Mouse (Mus musculus) heart, postnatal 0 days (tissue): ENCODE measurements around the gene Pou2f1. TPM values are rescaled to one million over a fixed set of nuclear protein-coding genes. Genes with fewer than 3 reads are reported as not detected.

Experiments
- ATAC-seq: fragments of 200-750 bp; cut with Nextera tagmentation; 2 replicates; pipeline ENCODE4 v1.8.0; 2017; ENCODE audit warnings: low read depth, moderate number of reproducible peaks, moderate library complexity; ENCODE audit not compliant: insufficient read depth
- DNase-seq: peaks from one replicate; pipeline ENCODE4 v3.0.0-alpha.2; 2016; ENCODE audit warnings: low spot score
- H3K27ac ChIP-seq: fragments of 300-500 bp; sonication (generic); 2 replicates; pipeline ENCODE4 v1.5.1; 2014; ENCODE audit warnings: low read depth, mild to moderate bottlenecking
- H3K27me3 ChIP-seq: fragments of 300-500 bp; sonication (generic); 2 replicates; pipeline ENCODE4 v1.6.1; 2014; ENCODE audit warnings: low read length, mixed read lengths; ENCODE audit not compliant: control insufficient read depth, insufficient read depth
- H3K36me3 ChIP-seq: fragments of 300-500 bp; sonication (generic); replicated peaks from 2 replicates; pipeline ENCODE4 v1.6.1; 2014; ENCODE audit warnings: low read length, mixed read lengths; ENCODE audit not compliant: control insufficient read depth, insufficient read depth
- H3K4me1 ChIP-seq: fragments of 300-500 bp; sonication (generic); 2 replicates; pipeline ENCODE4 v1.6.1; 2014; ENCODE audit warnings: antibody characterized with exemption; ENCODE audit not compliant: control insufficient read depth, insufficient read depth
- H3K4me2 ChIP-seq: fragments of 300-500 bp; sonication (generic); 2 replicates; pipeline ENCODE4 v1.6.1; 2014; ENCODE audit warnings: low read depth, mild to moderate bottlenecking, low read length, moderate library complexity
- H3K4me3 ChIP-seq: fragments of 300-500 bp; sonication (generic); 2 replicates; pipeline ENCODE4 v1.5.1; 2014; ENCODE audit warnings: low read depth, low read length
- H3K9ac ChIP-seq: fragments of 300-500 bp; sonication (generic); replicated peaks from 2 replicates; pipeline ENCODE4 v1.6.1; 2014; ENCODE audit warnings: low read depth, low read length, mixed read lengths
- H3K9me3 ChIP-seq: fragments of 300-500 bp; sonication (generic); replicated peaks from 2 replicates; pipeline ENCODE4 v1.6.1; 2016; ENCODE audit warnings: low read length; ENCODE audit not compliant: control insufficient read depth
- CTCF ChIP-seq: IDR thresholded peaks from 2 replicates; pipeline ENCODE4 v1.5.1; 2016; ENCODE audit warnings: antibody characterized with exemption, control low read depth, low read depth
- EP300 ChIP-seq: IDR thresholded peaks from 2 replicates; pipeline ENCODE4 v1.6.1; 2016; ENCODE audit warnings: antibody characterized with exemption, low read depth
- WGBS: fragments of 180-500 bp; shearing (Covaris S2); extraction: QIAGEN DNeasy Blood & Tissue Kit; methylation state at CpG from one replicate; pipeline ENCODE4 v1.1.7; 2014; 5-methylcytosine and 5-hydroxymethylcytosine counted together
- polyA plus RNA-seq: library from polyadenylated mRNA; unstranded; fragments of >200 nt; fragmentation: Nextera tagmentation; extraction: Ambion mirVana; gene quantifications from 2 replicates; pipeline ENCODE4 v1.2.1, GENCODE M21; 2015
- total RNA-seq: library from RNA; depleted of rRNA; stranded (reverse); fragments of >200 nt; gene quantifications from 2 replicates; pipeline ENCODE4 v1.2.3, GENCODE M21; 2014; ENCODE audit warnings: low replicate concordance

The Pou2f1 gene
- total and polyA plus RNA-seq, 2 experiments from 2014 or later, result 5.2 to 27.0 TPM

GRCm38 (mm10) chr1:165849458-165850445 is 152.7 kb downstream of the Pou2f1 start:
- H3K4me2 ChIP-seq, result no peak overlapping the region
- WGBS, result 70% methylated on average over 17 of the region's 17 CpGs
- H3K27me3 ChIP-seq, result peaks cover 12% of the 10 kb centered on the region
- ATAC-seq (no peak; the same call in 1 of the 2 replicates), DNase-seq (no peak)
- no peak overlapping the region for H3K27ac ChIP-seq
- TF ChIP-seq EP300, result no peak
- TF ChIP-seq CTCF, result no peak
- no peaks in the 10 kb centered on the region for H3K36me3 ChIP-seq
- H3K4me3 ChIP-seq, result no peak overlapping the region
- H3K4me1 ChIP-seq, result peaks cover 15% of the 10 kb centered on the region; the same call in 1 of the 2 replicates
- H3K9me3 ChIP-seq, result no peaks in the 10 kb centered on the region
- H3K9ac ChIP-seq, result no peak overlapping the region

- Histone ChIP-seq H3K4me1 (peaks cover 15% of the 10 kb centered on the region; the same call in 1 of the 2 replicates), H3K9ac (no peak overlapping the region), H3K4me3 (no peak overlapping the region), H3K27me3 (peaks cover 12% of the 10 kb centered on the region), H3K36me3 (no peaks in the 10 kb centered on the region), H3K9me3 (no peaks in the 10 kb centered on the region), H3K27ac (peak overlapping the region; percentile 11; the same call in 1 of the 2 replicates), H3K4me2 (no peak overlapping the region)
- TF ChIP-seq EP300 (no peak), CTCF (no peak)
- DNase-seq (no peak), ATAC-seq (no peak)
- WGBS, result 48% methylated on average over 4 of the region's 4 CpGs
Observed at GRCm38 (mm10) chr1:165848881-165849280, 153.6 kb downstream of the Pou2f1 start.

- H3K9me3 ChIP-seq, result no peaks in the 10 kb centered on the region
- peak overlapping the region; percentile 11; the same call in 1 of the 2 replicates for H3K27ac ChIP-seq
- H3K9ac ChIP-seq, result no peak overlapping the region
- ATAC-seq (no peak), DNase-seq (no peak)
- H3K4me2 ChIP-seq, result no peak overlapping the region; the same call in 1 of the 2 replicates
- WGBS, result 85% methylated on average over 8 of the region's 8 CpGs
- no peak for TF ChIP-seq CTCF
- TF ChIP-seq EP300, result no peak
- no peak overlapping the region for H3K4me3 ChIP-seq
- H3K27me3 ChIP-seq, result peaks cover 12% of the 10 kb centered on the region
- H3K4me1 ChIP-seq, result peaks cover 15% of the 10 kb centered on the region; the same call in 1 of the 2 replicates
- H3K36me3 ChIP-seq, result no peaks in the 10 kb centered on the region
Observed at GRCm38 (mm10) chr1:165848417-165848816, 154.1 kb downstream of the Pou2f1 start.

GRCm38 (mm10) chr1:165845366-165845765 is 157.1 kb downstream of the Pou2f1 start:
- no peak for TF ChIP-seq CTCF
- no peak for TF ChIP-seq EP300
- H3K27me3 ChIP-seq, result peaks cover 12% of the 10 kb centered on the region
- DNase-seq, result no peak
- H3K27ac ChIP-seq, result no peak overlapping the region; the same call in 1 of the 2 replicates
- H3K4me1 ChIP-seq, result peaks cover 21% of the 10 kb centered on the region
- H3K4me3 ChIP-seq, result peak overlapping the region; percentile 72
- peak overlapping the region; percentile 100 for H3K4me2 ChIP-seq
- 9% methylated on average over 14 of the region's 14 CpGs for WGBS
- peak overlapping the region; percentile 63 for H3K9ac ChIP-seq
- H3K9me3 ChIP-seq, result no peaks in the 10 kb centered on the region
- ATAC-seq, result no peak
- no peaks in the 10 kb centered on the region for H3K36me3 ChIP-seq

- DNase-seq, result no peak
- peak overlapping the region; percentile 28; the same call in 1 of the 2 replicates for H3K27ac ChIP-seq
Observed at GRCm38 (mm10) chr1:165844956-165845355, 157.5 kb downstream of the Pou2f1 start.

More at GRCm38 (mm10) chr1:165844956-165845355, 157.5 kb downstream of the Pou2f1 start:
- H3K36me3 ChIP-seq, result no peaks in the 10 kb centered on the region
- peak overlapping the region; percentile 72 for H3K4me3 ChIP-seq
- peaks cover 20% of the 10 kb centered on the region for H3K4me1 ChIP-seq
- H3K9ac ChIP-seq, result peak overlapping the region; percentile 63
- WGBS, result 0% methylated on average over 22 of the region's 26 CpGs
- peak overlapping the region; percentile 100 for H3K4me2 ChIP-seq
- peak; percentile 34; the same call in 1 of the 2 replicates for ATAC-seq
- no peaks in the 10 kb centered on the region for H3K9me3 ChIP-seq
- TF ChIP-seq EP300 (no peak), CTCF (no peak)
- peaks cover 15% of the 10 kb centered on the region for H3K27me3 ChIP-seq
